Mouse (Mus musculus): ENCODE measurements around the gene Ralgapb. TPM values are rescaled to one million over a fixed set of nuclear protein-coding genes. Genes with fewer than 3 reads are reported as not detected.

The Ralgapb gene
- polyA plus RNA-seq, 1 experiment from 2014 or later: 26.3 TPM

- H3K4me2 ChIP-seq: peak overlapping the region; percentile 89
- peak overlapping the region; percentile 89 for H3K9ac ChIP-seq
- H3K4me1 ChIP-seq (replicated peaks): peaks cover 35% of the 10 kb centered on the region
- H3K9me3 ChIP-seq: no peaks in the 10 kb centered on the region
- ATAC-seq (ENCODE audit: low FRiP score, low read depth): peak; percentile 67
- no peaks in the 10 kb centered on the region for H3K27me3 ChIP-seq
- peak overlapping the region; percentile 89 for H3K4me3 ChIP-seq
- no peaks in the 10 kb centered on the region for H3K36me3 ChIP-seq
- 2% methylated on average over 43 of the region's 67 CpGs for WGBS
- H3K27ac ChIP-seq (replicated peaks): peak overlapping the region; percentile 91
These were observed 670 bp downstream of the Ralgapb start for GRCm38 (mm10) chr2:158410022-158411014.

DNA sequence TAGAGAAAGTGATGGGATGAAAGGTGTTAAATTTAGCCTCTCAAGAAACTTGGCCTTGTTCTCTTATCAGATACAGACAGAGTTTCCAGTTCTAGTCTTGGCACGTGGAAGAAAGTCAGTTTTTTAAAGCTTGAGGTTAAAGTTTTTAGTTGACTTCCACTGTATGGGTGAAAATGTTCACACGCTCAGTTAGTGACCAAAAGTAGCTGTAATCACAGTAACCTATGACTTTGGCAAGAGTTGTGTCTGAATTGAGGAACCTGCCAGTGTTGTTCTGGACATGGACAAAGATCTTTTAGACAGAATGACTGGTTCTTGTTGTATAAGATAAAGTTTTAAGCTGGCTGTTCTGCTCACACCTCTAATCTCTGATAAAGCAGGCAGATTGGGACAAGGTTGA, 3.6 kb downstream of the Ralgapb start:
- 93% methylated on average over 2 of the region's 2 CpGs for WGBS
- Histone ChIP-seq H3K4me1 (replicated peaks) (peaks cover 35% of the 10 kb centered on the region), H3K36me3 (no peaks in the 10 kb centered on the region), H3K27me3 (no peaks in the 10 kb centered on the region), H3K9me3 (no peaks in the 10 kb centered on the region), H3K4me3 (no peak overlapping the region), H3K9ac (no peak overlapping the region), H3K4me2 (no peak overlapping the region), H3K27ac (replicated peaks) (no peak overlapping the region)
- no peak for ATAC-seq (ENCODE audit: low FRiP score, low read depth)

GRCm38 (mm10) chr2:158415826-158416225, 6.2 kb downstream of the Ralgapb start:
- no peak overlapping the region for H3K27ac ChIP-seq (replicated peaks)
- ATAC-seq (ENCODE audit: low FRiP score, low read depth): no peak
- no peak overlapping the region for H3K4me3 ChIP-seq
- H3K9me3 ChIP-seq: no peaks in the 10 kb centered on the region
- no peaks in the 10 kb centered on the region for H3K27me3 ChIP-seq
- no peak overlapping the region for H3K9ac ChIP-seq
- H3K4me2 ChIP-seq: no peak overlapping the region
- WGBS: 75% methylated on average over 1 of the region's 1 CpGs
- peaks cover 26% of the 10 kb centered on the region for H3K4me1 ChIP-seq (replicated peaks)
- no peaks in the 10 kb centered on the region for H3K36me3 ChIP-seq

GRCm38 (mm10) chr2:158418663-158419062, 9.0 kb downstream of the Ralgapb start:
- Histone ChIP-seq H3K4me2 (no peak overlapping the region), H3K9me3 (no peaks in the 10 kb centered on the region), H3K36me3 (peaks cover under 1% of the 10 kb centered on the region), H3K27me3 (no peaks in the 10 kb centered on the region), H3K4me1 (replicated peaks) (0 out of 2 replicates have a peak, but pooled peaks cover under 1% of the 10 kb centered on the region), H3K27ac (replicated peaks) (no peak overlapping the region), H3K4me3 (no peak overlapping the region), H3K9ac (no peak overlapping the region)
- WGBS: 92% methylated on average over 1 of the region's 1 CpGs
- ATAC-seq (ENCODE audit: low FRiP score, low read depth): no peak

- no peak for ATAC-seq (ENCODE audit: low FRiP score, low read depth)
- Histone ChIP-seq H3K36me3 (peaks cover 53% of the 10 kb centered on the region), H3K27me3 (no peaks in the 10 kb centered on the region), H3K9me3 (no peaks in the 10 kb centered on the region), H3K4me1 (replicated peaks) (no peaks in the 10 kb centered on the region), H3K4me3 (no peak overlapping the region), H3K27ac (replicated peaks) (no peak overlapping the region), H3K9ac (no peak overlapping the region), H3K4me2 (no peak overlapping the region)
- 94% methylated on average over 1 of the region's 1 CpGs for WGBS
These were observed 36.2 kb downstream of the Ralgapb start for GRCm38 (mm10) chr2:158445814-158446213.

DNA sequence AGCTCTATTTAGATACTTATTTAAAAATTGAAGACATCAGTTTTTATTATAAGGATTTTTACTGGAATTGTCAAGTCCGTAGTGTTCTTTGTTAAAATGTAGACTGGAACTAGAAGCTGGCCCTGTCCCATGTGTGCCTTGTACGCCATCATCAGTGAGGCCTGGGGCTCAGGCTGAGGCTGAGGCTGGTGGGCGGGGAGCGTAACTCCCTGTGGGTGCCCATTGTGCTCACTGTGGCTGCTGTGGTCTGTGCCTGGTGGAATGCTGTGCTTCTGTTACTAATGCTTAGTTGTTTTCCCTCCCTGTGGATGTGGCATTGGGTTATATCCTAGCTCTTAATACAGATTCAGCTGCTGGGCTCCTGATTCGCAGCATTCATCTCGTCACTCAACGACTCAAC, 40.2 kb downstream of the Ralgapb start:
- no peaks in the 10 kb centered on the region for H3K4me1 ChIP-seq (replicated peaks)
- H3K27me3 ChIP-seq: no peaks in the 10 kb centered on the region
- H3K9me3 ChIP-seq: no peaks in the 10 kb centered on the region
- H3K4me3 ChIP-seq: no peak overlapping the region
- no peak overlapping the region for H3K4me2 ChIP-seq
- H3K27ac ChIP-seq (replicated peaks): no peak overlapping the region
- no peak for ATAC-seq (ENCODE audit: low FRiP score, low read depth)
- H3K36me3 ChIP-seq: peaks cover 58% of the 10 kb centered on the region
- WGBS: 69% methylated on average over 7 of the region's 7 CpGs
- no peak overlapping the region for H3K9ac ChIP-seq

DNA sequence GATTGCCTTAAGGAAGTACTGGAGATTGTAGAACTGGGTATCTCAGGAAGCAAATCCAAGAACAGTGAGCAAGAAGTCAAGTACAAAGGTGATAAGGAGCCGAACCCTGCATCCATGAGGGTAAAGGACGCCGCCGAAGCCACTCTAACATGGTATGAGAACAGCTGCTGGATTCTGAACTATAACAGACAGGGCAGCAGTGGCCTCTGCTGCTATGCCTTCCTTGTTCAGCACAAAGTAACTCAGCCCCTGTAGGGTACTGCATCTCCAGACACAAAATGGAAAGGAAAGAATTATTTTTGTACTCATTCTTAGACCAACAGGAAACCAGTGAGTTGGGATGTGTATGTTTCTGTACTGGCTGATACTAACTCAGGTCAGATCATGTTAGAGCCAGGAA, 46.8 kb downstream of the Ralgapb start:
- Histone ChIP-seq H3K9ac (no peak overlapping the region), H3K27me3 (no peaks in the 10 kb centered on the region), H3K36me3 (peaks cover 63% of the 10 kb centered on the region), H3K4me3 (no peak overlapping the region), H3K9me3 (no peaks in the 10 kb centered on the region), H3K4me2 (no peak overlapping the region), H3K4me1 (replicated peaks) (no peaks in the 10 kb centered on the region), H3K27ac (replicated peaks) (no peak overlapping the region)
- 96% methylated on average over 4 of the region's 4 CpGs for WGBS
- no peak for ATAC-seq (ENCODE audit: low FRiP score, low read depth)

- Histone ChIP-seq H3K9me3 (no peaks in the 10 kb centered on the region), H3K9ac (no peak overlapping the region), H3K27me3 (no peaks in the 10 kb centered on the region), H3K4me2 (no peak overlapping the region), H3K27ac (replicated peaks) (no peak overlapping the region), H3K36me3 (peaks cover 60% of the 10 kb centered on the region), H3K4me1 (replicated peaks) (no peaks in the 10 kb centered on the region), H3K4me3 (no peak overlapping the region)
- ATAC-seq (ENCODE audit: low FRiP score, low read depth): no peak
- 100% methylated on average over 1 of the region's 1 CpGs for WGBS
These were observed 48.0 kb downstream of the Ralgapb start for GRCm38 (mm10) chr2:158457610-158458009.

DNA sequence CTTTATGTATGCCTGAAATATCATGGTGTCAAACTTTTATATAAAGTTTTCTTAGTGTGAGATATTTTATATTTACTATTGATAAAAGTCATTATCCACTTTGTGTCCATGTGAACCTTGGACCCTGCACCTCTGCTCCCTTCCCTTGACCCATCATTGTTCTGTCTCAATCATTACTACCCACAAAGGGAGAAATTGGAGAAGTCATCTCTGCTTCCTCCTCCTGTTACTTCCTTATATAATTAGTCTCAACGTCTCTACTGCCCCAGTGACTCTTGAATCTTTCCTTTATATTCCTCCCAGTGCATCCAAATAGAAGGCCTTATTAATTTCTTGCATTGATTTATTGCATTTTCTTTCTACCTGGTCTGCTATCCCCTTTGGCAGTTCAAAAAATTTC, 52.8 kb downstream of the Ralgapb start:
- no peak overlapping the region for H3K27ac ChIP-seq (replicated peaks)
- H3K4me3 ChIP-seq: no peak overlapping the region
- H3K9ac ChIP-seq: no peak overlapping the region
- no peaks in the 10 kb centered on the region for H3K4me1 ChIP-seq (replicated peaks)
- H3K4me2 ChIP-seq: no peak overlapping the region
- H3K36me3 ChIP-seq: peaks cover 64% of the 10 kb centered on the region
- ATAC-seq (ENCODE audit: low FRiP score, low read depth): no peak
- no peaks in the 10 kb centered on the region for H3K9me3 ChIP-seq
- WGBS: 79% methylated on average over 1 of the region's 1 CpGs
- H3K27me3 ChIP-seq: no peaks in the 10 kb centered on the region

DNA sequence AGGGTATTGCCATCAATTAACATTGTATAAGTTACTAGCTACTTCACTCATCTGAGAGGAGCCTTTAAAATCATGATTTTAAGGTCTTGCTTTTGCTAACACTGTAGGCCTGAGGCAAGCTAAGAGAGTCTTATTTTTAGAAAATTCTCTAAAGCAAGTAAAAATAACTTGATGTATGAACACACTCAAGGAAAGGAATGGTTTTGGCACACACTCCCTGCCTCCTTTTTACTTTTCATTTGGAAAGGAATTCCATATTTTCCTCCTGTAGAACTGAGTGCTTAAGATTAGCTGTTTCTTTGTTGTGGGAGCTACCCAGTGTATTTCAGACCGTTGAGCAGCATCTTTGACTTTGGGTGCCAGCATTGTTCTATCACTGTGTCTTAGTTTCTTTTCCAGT, 64.5 kb downstream of the Ralgapb start:
- no peaks in the 10 kb centered on the region for H3K4me1 ChIP-seq (replicated peaks)
- no peak overlapping the region for H3K4me3 ChIP-seq
- no peaks in the 10 kb centered on the region for H3K27me3 ChIP-seq
- no peak for ATAC-seq (ENCODE audit: low FRiP score, low read depth)
- 93% methylated on average over 1 of the region's 1 CpGs for WGBS
- H3K4me2 ChIP-seq: no peak overlapping the region
- no peaks in the 10 kb centered on the region for H3K9me3 ChIP-seq
- H3K9ac ChIP-seq: no peak overlapping the region
- no peak overlapping the region for H3K27ac ChIP-seq (replicated peaks)
- H3K36me3 ChIP-seq: peaks cover 61% of the 10 kb centered on the region

GRCm38 (mm10) chr2:158477640-158478039, 68.0 kb downstream of the Ralgapb start:
- Histone ChIP-seq H3K36me3 (peaks cover 77% of the 10 kb centered on the region), H3K4me3 (no peak overlapping the region), H3K27ac (replicated peaks) (no peak overlapping the region), H3K9me3 (no peaks in the 10 kb centered on the region), H3K9ac (no peak overlapping the region), H3K4me1 (replicated peaks) (no peaks in the 10 kb centered on the region), H3K27me3 (no peaks in the 10 kb centered on the region), H3K4me2 (no peak overlapping the region)
- WGBS: 73% methylated on average over 3 of the region's 3 CpGs
- no peak for ATAC-seq (ENCODE audit: low FRiP score, low read depth)

DNA sequence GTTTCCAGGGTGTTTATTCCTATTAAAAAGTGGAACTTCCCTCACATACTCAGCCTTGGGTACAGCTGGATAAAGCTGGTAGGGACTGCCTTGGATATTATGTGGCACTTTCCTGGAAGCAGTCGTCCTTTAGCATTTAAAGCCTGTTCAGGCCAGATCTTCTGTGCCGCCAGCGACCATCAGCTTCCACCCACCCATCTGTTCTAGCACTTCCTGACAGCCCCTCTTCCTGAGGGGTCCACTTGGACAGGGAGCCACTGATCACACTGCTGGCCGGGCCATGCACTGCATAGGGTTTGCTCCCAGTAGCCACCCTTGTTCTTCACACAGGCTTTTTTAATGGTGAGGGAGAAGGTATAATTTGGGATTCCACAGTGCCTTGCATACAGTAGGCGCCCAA, 88.8 kb downstream of the Ralgapb start:
- H3K36me3 ChIP-seq: peaks cover 40% of the 10 kb centered on the region
- H3K9ac ChIP-seq: no peak overlapping the region
- H3K4me1 ChIP-seq (replicated peaks): no peaks in the 10 kb centered on the region
- 81% methylated on average over 5 of the region's 5 CpGs for WGBS
- H3K4me3 ChIP-seq: no peak overlapping the region
- ATAC-seq (ENCODE audit: low FRiP score, low read depth): 0 out of 2 replicates have a peak, but pooled peaks have one; percentile 34
- H3K9me3 ChIP-seq: no peaks in the 10 kb centered on the region
- no peaks in the 10 kb centered on the region for H3K27me3 ChIP-seq
- H3K4me2 ChIP-seq: no peak overlapping the region
- H3K27ac ChIP-seq (replicated peaks): no peak overlapping the region
